Mouse (Mus musculus) bone marrow macrophage, adult 2 months (primary cell): ENCODE measurements around the gene Dpep3.

Source experiments
- CTCF ChIP-seq: IDR thresholded peaks from 2 replicates; pipeline ENCODE4 v1.5.1; 2012; ENCODE audit warnings: low read depth, mild to moderate bottlenecking, low read length, moderate library complexity
- POLR2A ChIP-seq: IDR thresholded peaks from 2 replicates; pipeline ENCODE4 v1.6.1; 2012; ENCODE audit warnings: mild to moderate bottlenecking, low read depth, low read length, borderline replicate concordance

GRCm38 (mm10) chr8:105932525-105932924 is 46.7 kb downstream of the Dpep3 start:
- no peak for TF ChIP-seq POLR2A
- TF ChIP-seq CTCF = no peak
